Mouse (Mus musculus): ENCODE results near the gene Casp7.

GRCm38 (mm10) chr19:56401864-56402263 is 4.9 kb downstream of the Casp7 start:
- TF ChIP-seq POLR2A (IDR thresholded peaks at IDR 0.05; ENCODE audit: low read depth, low read length): no peak
- TF ChIP-seq CTCF (conservative IDR thresholded peaks at IDR 0.05; ENCODE audit: insufficient read depth, insufficient read length, low read depth, low read length): no peak
